Mouse (Mus musculus): Measurements from ENCODE around the gene Pros1. TPM values are rescaled to one million over a fixed set of nuclear protein-coding genes. Genes with fewer than 3 reads are reported as not detected.

Pros1 gene
- 10 to 100 TPM; 38.5 to 42.0 TPM for total RNA-seq (2021)
- long read RNA-seq, experiment 1, transcript Pros1-201 (15 exons, 3,303 nt), result major isoform, 74 of 84 reads
- long read RNA-seq, experiment 1, partial matches to known transcripts, result 8 of 84 reads
- long read RNA-seq, experiment 1, other reads (novel, unspliced or antisense), result 2 of 84 reads
- long read RNA-seq, experiment 2, transcript Pros1-201 (15 exons, 3,303 nt), result major isoform, 31 of 35 reads
- long read RNA-seq, experiment 2, partial matches to known transcripts, result 3 of 35 reads
- long read RNA-seq, experiment 2, other reads (novel, unspliced or antisense), result 1 of 35 reads

- DNase-seq, result peak; percentile 82
Measured at GRCm38 (mm10) chr16:62854191-62855068, at the start of gene Pros1. Gene Pros1 (plus strand): TSS chr16:62854307.

GRCm38 (mm10) chr16:62804621-62805020 lies 49.5 kb upstream of the Pros1 start:
- no peak for DNase-seq

DNA sequence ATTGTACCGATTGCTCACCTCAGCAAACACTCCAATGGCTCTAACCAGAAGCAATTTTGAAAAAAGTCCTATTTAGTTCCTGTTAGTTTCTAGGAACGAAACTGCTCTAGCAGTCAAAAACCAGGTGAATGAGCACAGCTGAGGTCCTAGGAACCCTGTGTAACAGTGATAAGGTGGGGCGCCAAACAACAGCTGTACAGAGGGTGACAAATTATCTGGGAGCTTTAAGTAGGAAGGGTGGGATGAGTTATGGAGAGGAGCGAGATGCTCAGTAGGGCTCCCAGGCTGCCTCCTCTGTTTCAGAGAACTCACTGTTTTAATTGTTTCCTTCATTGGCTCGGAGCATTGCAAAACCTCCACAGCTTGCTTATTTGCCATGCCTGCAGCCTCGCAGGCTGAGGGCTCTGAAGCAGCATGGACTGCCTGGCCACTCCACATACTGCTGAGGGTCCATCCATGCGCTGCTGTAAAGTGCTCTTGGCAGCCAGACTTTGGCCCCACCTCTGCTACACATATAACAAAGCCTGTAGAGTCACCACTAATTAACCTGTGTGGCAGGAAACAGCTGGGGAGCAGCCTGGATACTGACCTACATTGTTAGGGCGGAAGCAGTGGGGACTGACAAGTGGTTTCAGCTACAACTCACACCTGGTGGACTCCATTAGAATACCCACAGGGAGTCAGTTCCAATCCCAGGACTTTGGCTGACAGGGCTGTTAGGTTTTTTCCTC lies 46.7 kb upstream of the Pros1 start:
- DNase-seq, result no peak

- DNase-seq, result no peak
Measured at GRCm38 (mm10) chr16:62810855-62811254, 43.3 kb upstream of the Pros1 start.

GRCm38 (mm10) chr16:62813790-62814189 lies 40.3 kb upstream of the Pros1 start:
- no peak for DNase-seq

DNA sequence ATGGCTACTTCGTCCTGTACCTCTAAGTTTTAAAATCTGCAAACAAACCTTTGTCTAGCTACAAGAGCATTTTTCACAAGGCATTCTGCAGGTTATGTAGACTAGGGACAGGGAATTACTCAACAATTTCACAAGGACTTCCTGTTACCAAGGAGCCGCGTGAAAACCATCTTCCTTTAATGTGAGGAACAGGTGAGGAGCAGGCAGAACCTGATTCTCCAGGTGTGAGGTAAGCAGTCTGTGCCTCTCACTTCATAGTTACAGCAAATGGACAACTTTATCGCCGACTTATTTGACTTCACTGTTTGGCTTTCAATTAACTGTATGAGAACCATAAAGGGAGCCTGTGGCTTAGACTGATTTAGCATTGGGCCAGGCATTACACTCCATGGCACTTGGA lies 39.6 kb upstream of the Pros1 start, which contains the start of gene Stx19:
Gene Stx19, plus strand, starts transcription at position 186 of the 400 bp plus-strand sequence.
- DNase-seq, result no peak

GRCm38 (mm10) chr16:62822472-62822871 lies 31.6 kb upstream of the Pros1 start:
- DNase-seq, result no peak

DNA sequence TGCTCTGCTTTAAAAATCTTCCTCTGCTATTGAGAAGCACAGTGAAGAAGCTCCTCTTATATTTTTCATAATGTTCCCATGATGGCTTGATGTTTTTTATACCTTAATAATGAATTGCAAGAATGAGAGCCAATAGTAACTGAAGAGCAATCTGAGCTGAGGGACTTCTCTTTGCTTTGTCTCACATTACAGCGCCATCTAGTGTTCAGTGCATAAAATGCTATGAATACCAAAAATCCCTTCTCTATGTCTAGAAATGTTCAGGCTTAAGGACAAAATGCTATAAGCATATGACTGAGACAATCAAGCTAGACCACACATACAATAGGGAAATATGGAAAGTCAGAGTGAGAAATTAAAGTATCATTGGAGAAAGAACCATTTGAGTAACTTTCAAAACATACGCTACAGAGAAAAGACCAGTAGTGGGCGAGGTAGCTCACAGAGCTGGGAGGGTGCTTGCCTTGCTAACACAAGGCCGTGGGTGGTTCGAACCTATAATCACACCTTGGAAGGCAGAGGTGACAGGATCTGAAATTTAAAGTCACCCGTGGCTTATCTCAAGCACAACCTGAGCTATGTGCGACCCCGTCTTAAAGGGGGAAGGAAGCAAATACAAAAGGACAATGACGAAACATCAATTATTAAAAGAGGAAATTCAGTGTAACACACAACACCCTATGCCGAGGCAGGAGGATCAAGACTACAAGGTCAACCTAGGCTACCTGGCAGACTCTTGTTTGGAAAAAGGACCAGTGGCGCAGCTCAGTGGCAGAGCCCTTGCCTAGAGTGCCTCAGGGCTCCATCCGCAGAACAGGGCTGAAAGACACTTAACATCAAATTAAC lies 27.7 kb upstream of the Pros1 start:
- DNase-seq, result peak; percentile 12

- DNase-seq, result no peak
Measured at GRCm38 (mm10) chr16:62832027-62832426, 22.1 kb upstream of the Pros1 start.

- peak; percentile 59 for DNase-seq
Measured at GRCm38 (mm10) chr16:62832481-62832880, 21.6 kb upstream of the Pros1 start.

GRCm38 (mm10) chr16:62834016-62834735 lies 19.9 kb upstream of the Pros1 start:
- DNase-seq, result no peak

DNA sequence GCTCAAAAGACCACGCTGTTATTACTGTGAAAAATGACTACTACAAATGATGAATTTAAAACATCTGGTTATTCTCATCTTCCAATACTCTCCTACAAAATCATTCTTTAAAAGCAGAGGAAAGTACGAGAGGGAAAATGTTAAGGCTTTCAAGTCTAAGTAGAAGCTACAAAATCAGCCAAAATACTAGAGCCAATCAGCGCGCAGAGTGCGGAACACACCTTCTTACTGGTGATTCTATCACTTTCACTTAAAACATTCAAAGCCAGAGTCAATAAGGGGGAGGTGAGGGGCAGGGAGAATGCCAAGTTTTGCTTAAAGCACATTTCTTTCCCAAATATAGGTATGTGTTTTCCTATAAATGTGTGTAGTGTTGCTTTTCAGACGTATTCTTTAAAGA lies 8.8 kb upstream of the Pros1 start:
- DNase-seq, result no peak

GRCm38 (mm10) chr16:62846498-62847312 lies 7.4 kb upstream of the Pros1 start, which contains the start of gene Arl13b:
Gene Arl13b (minus strand): TSS chr16:62847040.
- peak; percentile 93 for DNase-seq

DNA sequence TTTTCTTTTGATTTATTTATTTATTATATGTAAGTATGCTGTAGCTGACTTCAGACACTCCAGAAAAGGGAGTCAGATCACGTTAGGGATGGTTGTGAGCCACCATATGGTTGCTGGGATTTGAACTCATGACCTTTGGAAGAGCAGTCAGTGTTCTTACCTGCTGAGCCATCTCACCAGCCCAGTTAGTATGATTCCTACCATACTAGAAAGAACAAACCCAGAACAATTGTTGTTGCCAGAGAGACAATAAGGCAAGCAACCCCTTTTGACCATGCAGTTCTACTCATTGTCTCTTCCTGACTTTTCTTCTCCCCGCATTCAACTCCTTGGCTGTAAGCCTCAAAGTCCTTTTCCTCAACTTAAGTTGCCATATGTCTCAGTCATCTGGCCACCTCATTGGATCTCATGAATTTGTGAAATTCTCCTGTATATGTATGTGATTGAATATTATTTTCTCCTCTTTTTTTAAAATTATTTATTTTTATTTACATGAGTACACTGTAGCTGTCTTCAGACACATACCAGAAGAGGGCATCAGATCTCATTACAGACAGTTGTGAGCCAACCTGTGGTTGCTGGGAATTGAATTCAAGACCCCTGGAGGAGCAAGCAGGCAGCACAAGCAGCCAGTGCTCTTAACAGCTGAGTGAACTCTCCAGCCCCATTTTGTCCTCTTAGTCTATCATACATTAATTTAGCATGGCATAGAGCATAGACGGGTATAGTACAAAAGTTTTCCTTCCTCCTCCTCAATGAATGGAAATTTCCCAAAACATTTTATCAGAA lies 1.4 kb upstream of the Pros1 start:
- no peak for DNase-seq

- DNase-seq, result no peak
Measured at GRCm38 (mm10) chr16:62853611-62854126, 438 bp upstream of the Pros1 start.

- DNase-seq, result peak; percentile 14
Measured at GRCm38 (mm10) chr16:62855385-62855784, 1.3 kb downstream of the Pros1 start.

DNA sequence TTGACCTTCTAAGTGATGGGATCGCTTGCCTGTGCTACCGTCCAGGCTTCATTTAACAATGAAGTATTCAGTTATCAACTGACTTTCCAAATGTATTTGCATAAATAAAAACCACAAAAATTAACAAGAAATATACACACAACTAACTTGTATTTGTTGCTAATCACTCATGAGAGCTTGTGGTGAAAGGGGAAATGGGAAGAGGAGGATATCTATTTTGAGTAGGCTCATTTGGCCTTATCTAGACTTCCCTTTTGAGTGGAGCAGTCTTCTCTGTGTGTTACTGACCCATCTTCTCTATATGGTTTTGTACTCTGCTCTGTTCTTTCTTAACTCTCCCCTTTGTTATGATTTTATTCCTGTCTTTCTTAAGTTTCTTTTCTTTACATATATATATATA lies 2.2 kb downstream of the Pros1 start:
- DNase-seq, result no peak

DNA sequence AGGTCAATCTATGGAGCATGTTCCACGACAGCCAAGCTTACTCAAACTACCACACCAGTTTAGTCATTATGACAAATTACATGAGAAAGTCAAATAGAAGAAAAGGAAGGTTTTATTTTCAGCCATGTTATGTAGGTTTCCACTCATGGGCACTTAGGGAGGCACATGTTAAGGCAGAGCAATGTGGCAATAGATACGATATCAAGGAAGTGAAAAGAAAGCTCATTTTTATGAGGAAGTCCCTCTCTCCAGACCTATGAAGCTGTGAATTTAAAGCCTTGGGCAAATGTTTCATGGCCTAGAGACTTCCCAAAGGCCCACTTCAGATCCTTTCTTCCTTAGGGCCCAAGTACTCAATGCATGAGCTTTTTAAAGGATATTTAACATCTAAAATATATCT lies 3.4 kb downstream of the Pros1 start:
- no peak for DNase-seq

- peak; percentile 20 for DNase-seq
Measured at GRCm38 (mm10) chr16:62858018-62858417, 3.9 kb downstream of the Pros1 start.

All from adrenal gland, postnatal 10 days (tissue).